Mouse (Mus musculus): ENCODE data around the gene Wdr31. TPM values are rescaled to one million over a fixed set of nuclear protein-coding genes. Genes with fewer than 3 reads are reported as not detected.
"Not testable (repeated sequence)": the region's sequence is repeated elsewhere in the genome, so short reads cannot be mapped to it uniquely, and the experiment has no call there.

Wdr31 gene
- total RNA-seq, 2 experiments from 2014 or later, result 0.24 to 0.53 TPM

GRCm38 (mm10) chr4:62501534-62501933 lies 30.8 kb upstream of the Wdr31 start:
- intact Hi-C loops (cut with DNase I), result loop anchor here (5.0 kb wide), 2 partner anchors 34 to 139 kb away; partner anchors contain the start of genes Fkbp15 and Slc31a1
- DNase-seq, result no peak

DNA sequence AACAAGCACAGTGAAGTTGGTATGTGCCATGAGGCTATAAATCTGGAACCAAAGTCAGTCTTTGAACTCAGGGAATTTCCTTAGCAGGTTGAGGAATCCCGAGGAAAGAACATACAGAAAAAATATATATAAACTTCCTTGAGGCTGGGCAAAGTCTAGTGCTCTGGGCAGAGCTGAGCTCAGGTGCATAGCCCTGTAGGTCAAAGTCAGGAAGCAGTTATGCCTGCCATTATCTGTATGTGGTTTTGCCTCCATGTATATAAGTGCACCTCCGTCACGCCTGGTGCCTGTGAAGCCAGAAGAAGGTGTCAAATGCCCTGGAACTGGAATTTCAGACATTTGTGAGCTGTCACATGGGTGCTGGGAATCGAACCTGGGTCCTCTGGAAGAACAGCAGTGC lies 30.1 kb upstream of the Wdr31 start:
- no peak for DNase-seq
- intact Hi-C loops (cut with DNase I), result loop anchor here (5.0 kb wide), 2 partner anchors 33 to 138 kb away; partner anchors contain the start of genes Fkbp15 and Slc31a1

- intact Hi-C loops (cut with DNase I), result no loop called here
- DNase-seq, result no peak
These were observed 26.1 kb upstream of the Wdr31 start for GRCm38 (mm10) chr4:62496815-62497214.

- peak in 1 of 2 experiments; percentile 49 for DNase-seq
- intact Hi-C loops (cut with DNase I), result no loop called here
These were observed 25.2 kb upstream of the Wdr31 start for GRCm38 (mm10) chr4:62495946-62496345.

DNA sequence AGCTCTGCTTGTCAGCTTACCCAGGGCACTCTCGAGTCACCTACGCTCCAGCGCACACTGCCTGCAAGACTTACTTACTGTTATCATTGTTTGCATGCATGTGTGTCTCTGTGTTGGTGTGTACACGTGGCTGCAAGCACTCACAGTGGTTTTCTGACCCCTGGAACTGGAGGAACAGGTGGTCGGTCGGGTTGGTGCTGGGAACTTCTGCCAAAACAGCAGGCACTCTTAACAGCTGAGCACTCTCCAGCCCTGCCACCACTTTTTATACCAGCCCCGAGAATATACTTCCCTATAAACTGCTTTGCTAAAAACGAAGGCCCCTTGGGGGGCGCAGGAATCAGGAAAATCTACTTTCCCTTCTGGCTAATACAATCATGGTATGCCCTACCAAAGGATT lies 23.5 kb upstream of the Wdr31 start:
- DNase-seq, result no peak
- intact Hi-C loops (cut with DNase I), result no loop called here

- intact Hi-C loops (cut with DNase I), result no loop called here
- DNase-seq, result no peak
These were observed 22.0 kb upstream of the Wdr31 start for GRCm38 (mm10) chr4:62492682-62493081.

DNA sequence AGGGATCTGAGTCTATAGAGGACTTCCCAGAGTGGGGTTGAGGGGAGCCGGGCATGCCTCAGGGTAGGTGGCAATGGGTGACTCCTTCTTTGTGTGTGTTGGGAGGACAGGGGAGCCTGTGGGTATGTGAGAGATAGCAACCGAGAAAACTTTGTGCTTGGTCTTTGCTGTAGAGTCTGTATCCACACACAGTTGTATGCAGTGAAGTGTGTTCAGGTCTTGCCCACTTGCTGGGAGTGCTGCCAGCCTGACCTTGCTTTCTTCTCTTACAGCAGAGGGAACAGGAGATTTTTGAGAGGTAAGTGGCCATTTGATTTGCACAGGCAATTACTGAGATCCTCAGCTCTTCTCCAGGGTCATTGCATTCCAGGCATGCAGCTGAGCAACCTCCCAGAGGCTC lies 17.2 kb upstream of the Wdr31 start:
- intact Hi-C loops (cut with DNase I), result no loop called here
- no peak for DNase-seq

DNA sequence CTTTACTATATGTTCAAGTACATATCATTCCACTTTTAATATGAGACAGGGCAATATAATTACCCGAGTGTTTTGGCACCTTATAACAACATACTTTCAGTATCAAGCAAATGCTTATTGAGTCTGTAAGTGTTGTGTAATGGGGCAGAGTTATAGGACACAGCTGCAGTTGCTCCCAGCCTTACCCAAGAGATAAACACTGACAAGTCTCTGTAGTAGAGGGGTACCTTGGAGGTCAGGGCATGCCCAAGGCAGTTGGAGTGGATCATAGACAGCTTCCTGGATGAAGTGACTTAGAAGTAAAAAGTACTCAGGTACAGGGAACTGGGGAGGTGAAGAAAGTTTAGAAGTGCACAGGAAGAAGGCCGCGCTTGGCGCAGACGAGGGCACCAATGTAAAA lies 16.5 kb upstream of the Wdr31 start:
- intact Hi-C loops (cut with DNase I), result no loop called here

DNA sequence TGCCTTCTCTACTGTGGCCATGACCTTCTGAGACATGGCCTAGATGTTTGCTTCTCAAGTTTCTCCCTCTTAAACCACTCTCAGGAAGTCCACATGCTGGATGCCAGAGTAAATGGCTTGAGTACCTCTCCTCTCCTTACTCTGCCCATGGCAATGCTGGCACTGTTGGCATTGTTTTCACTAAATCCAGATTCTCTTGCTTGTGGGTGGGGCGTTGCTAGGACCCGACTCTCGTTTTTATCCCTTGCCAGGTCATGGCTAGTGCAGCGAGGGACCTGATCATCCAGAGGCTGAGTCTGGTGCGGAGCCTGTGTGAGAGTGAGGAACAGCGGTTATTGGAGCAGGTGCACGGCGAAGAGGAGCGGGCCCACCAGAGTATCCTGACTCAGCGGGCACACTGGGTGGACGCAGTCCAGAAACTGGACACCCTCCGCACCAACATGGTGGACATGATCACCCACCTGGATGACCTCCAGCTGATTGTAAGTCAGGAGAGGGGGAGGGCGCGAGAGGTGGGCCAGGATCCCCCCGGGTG lies 15.5 kb upstream of the Wdr31 start:
- intact Hi-C loops (cut with DNase I), result no loop called here
- no peak for DNase-seq

More for the DNA sequence above, 16.5 kb upstream of the Wdr31 start:
- no peak for DNase-seq

DNA sequence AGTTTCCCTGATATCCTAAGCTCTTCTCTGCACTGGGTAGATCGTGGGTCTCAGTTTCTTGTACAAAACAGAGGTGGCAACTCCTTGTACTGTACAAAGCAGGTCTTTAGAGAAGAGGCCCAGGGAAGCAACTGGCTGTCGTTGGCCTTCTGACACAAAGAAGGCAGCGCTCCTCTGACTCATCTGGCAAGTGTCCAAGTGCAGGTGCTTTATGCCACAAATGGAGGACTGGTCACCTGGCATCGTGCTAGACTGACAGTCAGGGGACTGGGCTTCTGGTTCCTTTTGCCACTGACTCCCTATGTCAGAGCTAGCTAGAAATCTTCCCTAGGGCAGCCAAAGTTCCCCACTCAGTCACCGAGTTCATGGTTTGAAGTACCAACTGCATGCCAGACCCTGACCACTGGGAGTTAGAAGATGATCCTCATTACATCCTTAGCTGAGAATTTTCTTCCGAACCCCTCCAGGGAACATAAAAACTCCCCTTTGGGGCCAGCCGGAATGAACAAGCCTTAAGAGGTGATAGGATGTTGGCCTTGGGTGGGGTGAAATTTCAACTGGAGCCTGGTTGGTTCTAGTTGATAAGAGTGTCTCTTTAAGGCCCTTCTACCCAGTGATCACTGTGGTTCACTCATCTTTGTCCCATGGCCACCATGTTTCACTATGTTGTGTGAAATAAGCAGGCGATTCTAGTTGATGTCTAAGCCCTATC lies 14.9 kb upstream of the Wdr31 start:
- intact Hi-C loops (cut with DNase I), result no loop called here

GRCm38 (mm10) chr4:62484928-62485327 lies 14.2 kb upstream of the Wdr31 start:
- DNase-seq, result no peak
- intact Hi-C loops (cut with DNase I), result no loop called here

More for the DNA sequence above, 14.9 kb upstream of the Wdr31 start:
- no peak for DNase-seq

DNA sequence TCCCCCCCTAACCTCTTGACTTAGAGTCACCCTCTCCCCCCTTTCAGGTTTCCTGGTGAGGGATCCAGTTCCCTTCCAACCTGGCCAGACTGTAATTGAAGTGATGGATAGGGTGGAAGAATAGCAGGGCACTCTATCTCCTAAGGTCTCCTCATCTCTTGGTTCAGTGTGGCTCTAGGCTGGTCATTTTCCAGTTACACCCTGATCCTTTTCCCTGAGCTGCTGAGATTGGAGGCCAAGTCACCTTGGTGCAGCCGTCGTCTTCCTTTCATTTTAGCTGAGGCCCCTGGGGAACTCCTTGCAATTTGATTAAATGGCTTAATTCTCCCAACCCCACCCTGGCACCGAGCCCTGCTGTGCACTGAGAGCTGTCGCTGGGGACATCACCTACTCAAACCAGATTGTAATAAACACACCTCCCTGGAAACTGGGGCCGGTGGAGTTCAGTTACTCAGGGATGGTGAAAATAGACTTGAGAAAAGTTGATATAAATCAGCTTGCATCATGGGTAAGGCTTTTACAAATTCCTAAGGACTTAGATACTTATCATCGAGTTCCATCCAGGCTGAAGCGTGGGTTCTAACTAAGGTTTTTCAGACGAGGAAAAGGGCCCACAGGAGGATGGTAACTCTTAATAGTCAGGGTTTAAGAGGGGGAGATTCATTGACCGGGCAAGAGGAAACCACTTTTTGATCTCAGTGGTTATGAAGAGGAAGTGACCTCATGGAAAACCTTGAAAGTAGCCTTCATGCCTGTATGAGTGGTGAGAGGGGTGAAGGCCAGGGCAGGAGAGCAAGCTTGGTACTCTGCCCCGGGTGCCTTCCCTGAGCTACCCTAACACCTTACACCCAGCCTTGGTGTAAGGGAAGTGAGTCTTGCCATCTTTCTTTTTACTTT lies 10.3 kb upstream of the Wdr31 start:
- intact Hi-C loops (cut with DNase I), result loop anchor here (2.0 kb wide), 1 partner anchor 22 kb away; the partner anchor contains the start of gene Hdhd3
- DNase-seq, result no peak

DNA sequence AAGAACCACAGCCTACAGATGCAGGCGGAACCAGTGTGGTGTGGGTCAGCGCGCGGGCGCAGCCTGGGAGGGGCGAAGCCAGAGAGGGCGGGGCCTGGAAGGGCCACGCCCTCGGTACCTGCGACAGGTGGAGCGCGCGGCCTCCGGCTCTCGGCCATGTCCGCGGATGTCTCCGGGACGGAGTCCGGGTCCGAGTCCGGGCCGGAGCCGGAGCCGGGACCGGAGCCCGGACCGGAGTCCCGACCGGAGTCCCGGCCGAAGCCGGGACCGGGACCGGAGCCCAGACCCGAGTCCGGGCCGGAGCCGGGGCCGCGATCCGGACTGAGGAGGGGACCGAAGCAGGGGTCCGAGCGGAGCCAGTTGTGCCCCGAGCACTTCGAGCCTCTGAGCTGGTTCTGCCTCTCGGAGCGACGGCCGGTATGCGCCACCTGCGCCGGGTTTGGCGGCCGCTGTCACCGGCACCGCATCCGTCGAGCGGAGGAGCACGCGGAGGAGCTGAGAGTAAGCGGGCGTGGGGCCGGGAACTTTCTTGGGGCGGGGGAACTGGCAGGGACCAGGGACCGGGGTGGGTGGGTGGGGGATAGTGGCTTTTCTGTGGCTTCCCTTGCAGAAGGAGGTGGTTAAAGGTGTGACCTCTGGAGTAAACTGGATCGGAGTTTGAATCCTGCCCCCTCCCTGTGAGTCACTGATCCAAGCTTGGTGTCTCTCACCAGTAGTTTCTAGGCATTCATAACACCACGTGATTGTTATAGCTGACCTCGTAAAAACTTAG lies 9.4 kb upstream of the Wdr31 start, which contains the start of gene Bspry:
Gene Bspry (plus strand): TSS at position 117 of the 772 bp plus-strand sequence.
- intact Hi-C loops (cut with DNase I), result loop anchor here (2.0 kb wide), 1 partner anchor 23 kb away; the partner anchor contains the start of gene Hdhd3
- peak in 1 of 2 experiments; percentile 20 for DNase-seq

DNA sequence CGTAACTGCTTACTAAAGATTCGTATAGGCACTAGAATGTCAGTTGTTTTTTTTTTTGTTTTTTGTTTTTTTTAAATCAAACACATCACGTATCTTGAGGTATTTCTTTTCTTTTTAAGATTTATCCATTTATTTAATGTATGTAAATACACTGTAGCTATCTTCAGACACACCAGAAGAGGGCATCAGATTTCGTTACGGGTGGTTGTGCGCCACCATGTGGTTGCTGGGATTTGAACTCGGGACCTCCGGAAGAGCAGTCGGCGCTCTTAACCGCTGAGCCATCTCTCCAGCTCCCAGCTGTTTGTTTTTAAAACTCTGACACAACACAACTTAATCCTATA lies 8.9 kb upstream of the Wdr31 start:
- intact Hi-C loops (cut with DNase I); DNase-seq: not testable (repeated sequence)

DNA sequence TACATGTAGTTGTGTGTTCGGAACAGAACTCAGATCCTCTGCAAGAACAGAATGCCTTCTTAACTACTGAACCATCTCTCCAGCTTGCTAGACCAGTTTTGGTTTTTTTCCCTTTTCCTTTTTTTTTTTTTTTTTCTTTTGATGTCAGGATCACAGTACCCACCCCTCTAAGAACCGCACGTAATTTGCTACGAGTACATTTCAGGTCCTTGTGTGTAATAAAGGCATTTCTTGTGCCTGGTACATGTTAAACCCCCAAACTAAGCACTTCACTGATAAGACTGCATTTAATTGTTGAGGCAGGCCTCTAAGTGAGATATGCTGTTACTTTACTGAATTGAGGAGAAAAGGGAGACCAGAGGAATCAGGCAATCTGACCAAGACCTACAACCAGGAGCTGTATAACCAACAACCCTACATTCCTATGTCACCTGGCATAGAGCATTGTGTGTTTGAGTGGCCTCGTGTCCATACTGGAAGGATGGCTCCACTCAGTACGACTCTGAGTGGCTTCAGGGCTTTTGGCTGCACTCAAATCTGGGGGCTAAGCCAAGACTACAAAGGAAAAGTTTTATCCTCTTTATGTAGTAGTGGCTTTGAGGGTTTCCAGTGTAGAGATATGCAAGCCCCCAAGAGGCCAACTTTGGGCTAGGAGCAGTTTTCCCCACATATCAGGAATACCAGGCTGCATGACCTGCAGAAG lies 7.0 kb upstream of the Wdr31 start:
- intact Hi-C loops (cut with DNase I), result no loop called here

GRCm38 (mm10) chr4:62475793-62476192 lies 5.1 kb upstream of the Wdr31 start:
- no peak for DNase-seq
- intact Hi-C loops (cut with DNase I), result no loop called here

More for the DNA sequence above, 7.0 kb upstream of the Wdr31 start:
- DNase-seq, result no peak

- no peak for DNase-seq
- intact Hi-C loops (cut with DNase I), result no loop called here
These were observed 4.4 kb upstream of the Wdr31 start for GRCm38 (mm10) chr4:62475131-62475530.

DNA sequence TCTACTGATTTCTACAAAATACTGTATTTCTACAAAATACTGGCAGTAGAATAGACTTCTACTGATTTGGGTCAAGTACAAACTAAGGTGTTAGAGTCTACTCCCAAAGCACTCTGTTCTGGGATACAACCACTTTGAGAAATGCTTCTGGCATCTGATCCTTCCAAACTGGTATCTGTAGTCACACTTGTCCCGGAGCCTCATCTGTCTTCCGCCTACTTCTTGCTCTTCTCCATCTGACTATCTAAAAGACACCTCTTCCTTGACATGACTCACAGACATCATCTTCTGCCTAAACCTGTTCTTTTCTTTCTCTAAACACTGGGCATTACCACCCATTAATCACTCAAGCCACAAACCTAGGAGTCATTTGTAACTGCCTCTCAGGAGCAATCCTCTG lies 1.4 kb upstream of the Wdr31 start:
- no peak for DNase-seq
- intact Hi-C loops (cut with DNase I), result no loop called here

- no peak for DNase-seq
- intact Hi-C loops (cut with DNase I), result loop anchor here (5.0 kb wide), 1 partner anchor 34 kb away; the partner anchor contains the start of gene Hdhd3
These were observed 2.5 kb downstream of the Wdr31 start for GRCm38 (mm10) chr4:62468158-62468557.

- intact Hi-C loops (cut with DNase I), result no loop called here
- no peak for DNase-seq
These were observed 7.6 kb downstream of the Wdr31 start for GRCm38 (mm10) chr4:62463124-62463523.
